Mouse (Mus musculus) limb, embryonic 13.5 days (tissue): Measurements from ENCODE around the gene Ranbp9. TPM values are rescaled to one million over a fixed set of nuclear protein-coding genes. Genes with fewer than 3 reads are reported as not detected.
A peak's percentile ranks its signal among the peaks of the same experiment; 100 is the strongest.

Experiments
- ATAC-seq: fragments of 200-750 bp; cut with Nextera tagmentation; 2 replicates; pipeline ENCODE4 v1.8.0; 2017; ENCODE audit warnings: low read depth, moderate number of reproducible peaks, moderate TSS enrichment; ENCODE audit not compliant: low FRiP score
- H3K27ac ChIP-seq: fragments of 300-500 bp; sonication (generic); 2 replicates; pipeline ENCODE4 v1.5.1; 2015; ENCODE audit warnings: inconsistent platforms, mild to moderate bottlenecking, moderate library complexity
- H3K27me3 ChIP-seq: fragments of 300-500 bp; sonication (generic); 2 replicates; pipeline ENCODE4 v1.6.1; 2015; ENCODE audit warnings: mild to moderate bottlenecking, inconsistent platforms
- H3K36me3 ChIP-seq: fragments of 300-500 bp; sonication (generic); 2 replicates; pipeline ENCODE4 v1.6.1; 2015; ENCODE audit warnings: inconsistent platforms, mild to moderate bottlenecking, moderate library complexity
- H3K4me1 ChIP-seq: fragments of 300-500 bp; sonication (generic); 2 replicates; pipeline ENCODE4 v1.6.1; 2015; ENCODE audit warnings: inconsistent platforms
- H3K4me2 ChIP-seq: fragments of 300-500 bp; sonication (generic); replicated peaks from 2 replicates; pipeline ENCODE4 v1.6.1; 2015; ENCODE audit warnings: inconsistent platforms, mild to moderate bottlenecking, moderate library complexity
- H3K4me3 ChIP-seq: fragments of 300-500 bp; sonication (generic); 2 replicates; pipeline ENCODE4 v1.5.1; 2015; ENCODE audit warnings: moderate library complexity, mild to moderate bottlenecking, inconsistent platforms
- H3K9ac ChIP-seq: fragments of 300-500 bp; sonication (generic); 2 replicates; pipeline ENCODE4 v1.6.1; 2015; ENCODE audit warnings: mild to moderate bottlenecking, inconsistent platforms
- H3K9me3 ChIP-seq: fragments of 300-500 bp; sonication (generic); 2 replicates; pipeline ENCODE4 v1.6.1; 2016; ENCODE audit warnings: inconsistent platforms
- WGBS: fragments of 180-500 bp; shearing (Covaris S2); methylation state at CpG from one replicate; pipeline ENCODE4 v1.1.7; 2015; 5-methylcytosine and 5-hydroxymethylcytosine counted together
- polyA plus RNA-seq: library from polyadenylated mRNA; unstranded; fragments of >200 nt; fragmentation: Nextera tagmentation; extraction: Ambion mirVana; gene quantifications from 2 replicates; pipeline ENCODE4 v1.2.1, GENCODE M21; 2015

Gene Ranbp9
- polyA plus RNA-seq, 1 experiment from 2014 or later = 10.3 TPM

- Histone ChIP-seq H3K27ac (no peak overlapping the region), H3K9me3 (peaks cover 5% of the 10 kb centered on the region; the same call in 1 of the 2 replicates), H3K4me2 (no peak overlapping the region), H3K27me3 (no peaks in the 10 kb centered on the region), H3K9ac (no peak overlapping the region), H3K4me1 (no peaks in the 10 kb centered on the region), H3K4me3 (no peak overlapping the region), H3K36me3 (no peaks in the 10 kb centered on the region)
- no peak for ATAC-seq
- WGBS = 92% methylated on average over 5 of the region's 5 CpGs
Measured at GRCm38 (mm10) chr13:43516119-43516518, 35.0 kb upstream of the Ranbp9 start.

GRCm38 (mm10) chr13:43514950-43515358 lies 33.9 kb upstream of the Ranbp9 start:
- WGBS = 77% methylated on average over 8 of the region's 8 CpGs
- no peaks in the 10 kb centered on the region for H3K27me3 ChIP-seq
- no peaks in the 10 kb centered on the region for H3K4me1 ChIP-seq
- H3K9me3 ChIP-seq = peaks cover 5% of the 10 kb centered on the region; the same call in 1 of the 2 replicates
- H3K36me3 ChIP-seq = no peaks in the 10 kb centered on the region
- H3K4me3 ChIP-seq = no peak overlapping the region
- no peak overlapping the region for H3K27ac ChIP-seq
- no peak overlapping the region for H3K9ac ChIP-seq
- no peak overlapping the region for H3K4me2 ChIP-seq
- ATAC-seq = no peak

GRCm38 (mm10) chr13:43512736-43513135 lies 31.7 kb upstream of the Ranbp9 start:
- no peak for ATAC-seq

GRCm38 (mm10) chr13:43505798-43506197 lies 24.7 kb upstream of the Ranbp9 start:
- WGBS = 84% methylated on average over 3 of the region's 3 CpGs
- no peak overlapping the region for H3K4me2 ChIP-seq
- H3K4me1 ChIP-seq = peaks cover 15% of the 10 kb centered on the region
- H3K36me3 ChIP-seq = no peaks in the 10 kb centered on the region
- H3K4me3 ChIP-seq = no peak overlapping the region
- no peak overlapping the region for H3K27ac ChIP-seq
- H3K9ac ChIP-seq = no peak overlapping the region
- ATAC-seq = no peak
- H3K9me3 ChIP-seq = no peaks in the 10 kb centered on the region
- H3K27me3 ChIP-seq = no peaks in the 10 kb centered on the region

More at GRCm38 (mm10) chr13:43512736-43513135, 31.7 kb upstream of the Ranbp9 start:
- Histone ChIP-seq H3K27ac (no peak overlapping the region), H3K4me2 (no peak overlapping the region), H3K4me3 (no peak overlapping the region), H3K4me1 (no peaks in the 10 kb centered on the region), H3K9me3 (peaks cover 5% of the 10 kb centered on the region; the same call in 1 of the 2 replicates), H3K36me3 (no peaks in the 10 kb centered on the region), H3K27me3 (no peaks in the 10 kb centered on the region), H3K9ac (no peak overlapping the region)
- WGBS = 81% methylated on average over 3 of the region's 3 CpGs

GRCm38 (mm10) chr13:43503395-43503850 lies 22.3 kb upstream of the Ranbp9 start:
- Histone ChIP-seq H3K4me1 (peaks cover 15% of the 10 kb centered on the region), H3K4me2 (peak overlapping the region; percentile 65), H3K27me3 (no peaks in the 10 kb centered on the region), H3K4me3 (peak overlapping the region; percentile 36), H3K9me3 (no peaks in the 10 kb centered on the region), H3K9ac (peak overlapping the region; percentile 62), H3K36me3 (no peaks in the 10 kb centered on the region), H3K27ac (0 out of 2 replicates have a peak overlapping the region, but pooled peaks have one; percentile 22)
- WGBS = 2% methylated on average over 19 of the region's 19 CpGs
- peak; percentile 76; the same call in 1 of the 2 replicates for ATAC-seq

- no peak overlapping the region for H3K27ac ChIP-seq
- H3K36me3 ChIP-seq = no peaks in the 10 kb centered on the region
- no peaks in the 10 kb centered on the region for H3K27me3 ChIP-seq
- H3K4me3 ChIP-seq = no peak overlapping the region
- no peak overlapping the region for H3K4me2 ChIP-seq
- H3K4me1 ChIP-seq = peaks cover 19% of the 10 kb centered on the region
- ATAC-seq = no peak
- WGBS = 71% methylated on average over 5 of the region's 5 CpGs
- H3K9ac ChIP-seq = no peak overlapping the region
- no peaks in the 10 kb centered on the region for H3K9me3 ChIP-seq
Measured at GRCm38 (mm10) chr13:43501601-43502000, 20.5 kb upstream of the Ranbp9 start.

GRCm38 (mm10) chr13:43500483-43500850 lies 19.4 kb upstream of the Ranbp9 start:
- 92% methylated on average over 4 of the region's 4 CpGs for WGBS
- ATAC-seq = no peak
- Histone ChIP-seq H3K36me3 (no peaks in the 10 kb centered on the region), H3K4me2 (no peak overlapping the region), H3K9me3 (no peaks in the 10 kb centered on the region), H3K4me3 (no peak overlapping the region), H3K9ac (no peak overlapping the region), H3K4me1 (peaks cover 22% of the 10 kb centered on the region), H3K27me3 (no peaks in the 10 kb centered on the region), H3K27ac (no peak overlapping the region)

GRCm38 (mm10) chr13:43499731-43500482 lies 18.8 kb upstream of the Ranbp9 start:
- 78% methylated on average over 7 of the region's 7 CpGs for WGBS
- H3K4me3 ChIP-seq = no peak overlapping the region

GRCm38 (mm10) chr13:43498849-43499248 lies 17.8 kb upstream of the Ranbp9 start:
- no peak for ATAC-seq

More at GRCm38 (mm10) chr13:43499731-43500482, 18.8 kb upstream of the Ranbp9 start:
- Histone ChIP-seq H3K36me3 (no peaks in the 10 kb centered on the region), H3K27ac (no peak overlapping the region), H3K27me3 (no peaks in the 10 kb centered on the region), H3K9ac (no peak overlapping the region), H3K9me3 (no peaks in the 10 kb centered on the region), H3K4me1 (peaks cover 22% of the 10 kb centered on the region), H3K4me2 (no peak overlapping the region)
- no peak for ATAC-seq

GRCm38 (mm10) chr13:43497769-43498168 lies 16.7 kb upstream of the Ranbp9 start:
- 95% methylated on average over 3 of the region's 3 CpGs for WGBS
- Histone ChIP-seq H3K4me2 (no peak overlapping the region), H3K9me3 (no peaks in the 10 kb centered on the region), H3K4me1 (peaks cover 7% of the 10 kb centered on the region; the same call in 1 of the 2 replicates), H3K27ac (no peak overlapping the region), H3K4me3 (no peak overlapping the region), H3K27me3 (no peaks in the 10 kb centered on the region), H3K36me3 (no peaks in the 10 kb centered on the region), H3K9ac (no peak overlapping the region)
- ATAC-seq = no peak

More at GRCm38 (mm10) chr13:43498849-43499248, 17.8 kb upstream of the Ranbp9 start:
- Histone ChIP-seq H3K4me2 (no peak overlapping the region), H3K27me3 (no peaks in the 10 kb centered on the region), H3K4me3 (no peak overlapping the region), H3K4me1 (peaks cover 17% of the 10 kb centered on the region), H3K9ac (no peak overlapping the region), H3K36me3 (no peaks in the 10 kb centered on the region), H3K27ac (no peak overlapping the region), H3K9me3 (no peaks in the 10 kb centered on the region)
- 58% methylated on average over 14 of the region's 14 CpGs for WGBS

- 2% methylated on average over 2 of the region's 2 CpGs for WGBS
- H3K4me2 ChIP-seq = no peak overlapping the region
Measured at GRCm38 (mm10) chr13:43496660-43497059, 15.6 kb upstream of the Ranbp9 start.

GRCm38 (mm10) chr13:43495645-43496044 lies 14.6 kb upstream of the Ranbp9 start:
- WGBS = 83% methylated on average over 7 of the region's 7 CpGs

More at GRCm38 (mm10) chr13:43496660-43497059, 15.6 kb upstream of the Ranbp9 start:
- no peaks in the 10 kb centered on the region for H3K36me3 ChIP-seq
- H3K27ac ChIP-seq = no peak overlapping the region
- no peaks in the 10 kb centered on the region for H3K9me3 ChIP-seq
- H3K4me3 ChIP-seq = no peak overlapping the region
- ATAC-seq = no peak
- H3K9ac ChIP-seq = no peak overlapping the region
- H3K4me1 ChIP-seq = peaks cover 7% of the 10 kb centered on the region; the same call in 1 of the 2 replicates
- no peaks in the 10 kb centered on the region for H3K27me3 ChIP-seq

More at GRCm38 (mm10) chr13:43495645-43496044, 14.6 kb upstream of the Ranbp9 start:
- H3K4me1 ChIP-seq = peaks cover 7% of the 10 kb centered on the region; the same call in 1 of the 2 replicates
- no peak overlapping the region for H3K4me2 ChIP-seq
- H3K36me3 ChIP-seq = no peaks in the 10 kb centered on the region
- H3K27ac ChIP-seq = no peak overlapping the region
- no peak for ATAC-seq
- H3K9ac ChIP-seq = no peak overlapping the region
- no peaks in the 10 kb centered on the region for H3K27me3 ChIP-seq
- peaks cover 2% of the 10 kb centered on the region; the same call in 1 of the 2 replicates for H3K9me3 ChIP-seq
- no peak overlapping the region for H3K4me3 ChIP-seq
